Mouse (Mus musculus) forebrain, embryonic 10.5 days (tissue): ENCODE results near the gene Fam129a. TPM values are rescaled to one million over a fixed set of nuclear protein-coding genes. Genes with fewer than 3 reads are reported as not detected.

Experiments used
- DNase-seq: peaks from one replicate; pipeline ENCODE4 v3.0.0-alpha.2; 2017; ENCODE audit warnings: low spot score; ENCODE audit errors: extremely low spot score
- H3K27ac ChIP-seq: fragments of 300-500 bp; sonication (generic); 2 replicates; pipeline ENCODE4 v1.5.1; 2016; ENCODE audit warnings: mild to moderate bottlenecking
- H3K27me3 ChIP-seq: fragments of 300-500 bp; sonication (generic); 2 replicates; pipeline ENCODE4 v1.6.1; 2016; ENCODE audit warnings: mild to moderate bottlenecking; ENCODE audit not compliant: poor library complexity, severe bottlenecking
- H3K36me3 ChIP-seq: fragments of 300-500 bp; sonication (generic); replicated peaks from 2 replicates; pipeline ENCODE4 v1.6.1; 2016; ENCODE audit warnings: mild to moderate bottlenecking, moderate library complexity
- H3K4me1 ChIP-seq: fragments of 300-500 bp; sonication (generic); 2 replicates; pipeline ENCODE4 v1.6.1; 2016
- H3K4me3 ChIP-seq: fragments of 300-500 bp; sonication (generic); 2 replicates; pipeline ENCODE4 v1.5.1; 2016; ENCODE audit warnings: mild to moderate bottlenecking, moderate library complexity
- H3K9me3 ChIP-seq: fragments of 300-500 bp; sonication (generic); 2 replicates; pipeline ENCODE4 v1.6.1; 2016; ENCODE audit warnings: mild to moderate bottlenecking, moderate library complexity
- WGBS: fragments of 180-500 bp; shearing (Covaris S2); methylation state at CpG from one replicate; pipeline ENCODE4 v1.1.7; 2016; 5-methylcytosine and 5-hydroxymethylcytosine counted together
- polyA plus RNA-seq: library from polyadenylated mRNA; unstranded; fragments of >200 nt; fragmentation: Nextera tagmentation; extraction: Ambion mirVana; gene quantifications from 2 replicates; pipeline ENCODE4 v1.2.1, GENCODE M21; 2016

Fam129a gene
- 0.46 and 0.59 TPM in 2 replicates for polyA plus RNA-seq

- H3K27ac ChIP-seq: peak within 1 kb of the TSS; percentile 41; the same call in 1 of the 2 replicates
- no peaks in the 10 kb centered on the region for H3K36me3 ChIP-seq
- DNase-seq: peak; percentile 47
- H3K27me3 ChIP-seq: peaks cover 53% of the 10 kb centered on the region
- peak within 1 kb of the TSS; percentile 51 for H3K4me3 ChIP-seq
- peaks cover 22% of the 10 kb centered on the region for H3K4me1 ChIP-seq
- no peaks in the 10 kb centered on the region for H3K9me3 ChIP-seq
- WGBS: 4% methylated on average over 46 of the region's 46 CpGs
These were observed at the start of gene Fam129a for GRCm38 (mm10) chr1:151570981-151571837. Fam129a (plus strand) TSS chr1:151571186.

- WGBS: 82% methylated on average over 3 of the region's 3 CpGs
- 0 out of 2 replicates have a peak, but pooled peaks cover 4% of the 10 kb centered on the region for H3K9me3 ChIP-seq
- H3K36me3 ChIP-seq: no peaks in the 10 kb centered on the region
- DNase-seq: no peak
- no peaks in the 10 kb centered on the region for H3K4me1 ChIP-seq
- no peak overlapping the region for H3K4me3 ChIP-seq
- H3K27ac ChIP-seq: no peak overlapping the region
- H3K27me3 ChIP-seq: no peaks in the 10 kb centered on the region
These were observed 44.3 kb upstream of the Fam129a start for GRCm38 (mm10) chr1:151526701-151527100.

- H3K4me1 ChIP-seq: no peaks in the 10 kb centered on the region
- H3K4me3 ChIP-seq: no peak overlapping the region
- no peaks in the 10 kb centered on the region for H3K36me3 ChIP-seq
- DNase-seq: no peak
- WGBS: 71% methylated on average over 6 of the region's 6 CpGs
- no peaks in the 10 kb centered on the region for H3K27me3 ChIP-seq
- no peaks in the 10 kb centered on the region for H3K9me3 ChIP-seq
- H3K27ac ChIP-seq: no peak overlapping the region
These were observed 27.0 kb upstream of the Fam129a start for GRCm38 (mm10) chr1:151543796-151544477.

- Histone ChIP-seq H3K36me3 (no peaks in the 10 kb centered on the region), H3K4me3 (no peak overlapping the region), H3K27ac (no peak overlapping the region), H3K4me1 (no peaks in the 10 kb centered on the region), H3K9me3 (no peaks in the 10 kb centered on the region), H3K27me3 (no peaks in the 10 kb centered on the region)
- no peak for DNase-seq
- 87% methylated on average over 3 of the region's 3 CpGs for WGBS
These were observed 26.4 kb upstream of the Fam129a start for GRCm38 (mm10) chr1:151544581-151544980.

- Histone ChIP-seq H3K4me3 (no peak overlapping the region), H3K27ac (no peak overlapping the region), H3K27me3 (no peaks in the 10 kb centered on the region), H3K4me1 (no peaks in the 10 kb centered on the region), H3K9me3 (no peaks in the 10 kb centered on the region), H3K36me3 (no peaks in the 10 kb centered on the region)
- DNase-seq: no peak
- WGBS: 86% methylated on average over 7 of the region's 7 CpGs
These were observed 25.4 kb upstream of the Fam129a start for GRCm38 (mm10) chr1:151545571-151545970.

- WGBS: 88% methylated on average over 8 of the region's 8 CpGs
- H3K4me3 ChIP-seq: no peak overlapping the region
These were observed 21.9 kb upstream of the Fam129a start for GRCm38 (mm10) chr1:151548896-151549610.

GRCm38 (mm10) chr1:151549794-151550193 is 21.2 kb upstream of the Fam129a start:
- 82% methylated on average over 7 of the region's 7 CpGs for WGBS
- H3K9me3 ChIP-seq: no peaks in the 10 kb centered on the region
- DNase-seq: no peak
- H3K27me3 ChIP-seq: no peaks in the 10 kb centered on the region
- H3K27ac ChIP-seq: no peak overlapping the region
- no peak overlapping the region for H3K4me3 ChIP-seq
- H3K36me3 ChIP-seq: no peaks in the 10 kb centered on the region
- peaks cover 9% of the 10 kb centered on the region for H3K4me1 ChIP-seq

More at GRCm38 (mm10) chr1:151548896-151549610, 21.9 kb upstream of the Fam129a start:
- Histone ChIP-seq H3K9me3 (no peaks in the 10 kb centered on the region), H3K4me1 (peaks cover 9% of the 10 kb centered on the region), H3K27me3 (no peaks in the 10 kb centered on the region), H3K27ac (no peak overlapping the region), H3K36me3 (no peaks in the 10 kb centered on the region)
- DNase-seq: no peak

GRCm38 (mm10) chr1:151550587-151551479 is 20.2 kb upstream of the Fam129a start:
- no peak overlapping the region for H3K4me3 ChIP-seq
- peaks cover 9% of the 10 kb centered on the region for H3K4me1 ChIP-seq
- DNase-seq: no peak
- no peaks in the 10 kb centered on the region for H3K9me3 ChIP-seq
- no peaks in the 10 kb centered on the region for H3K36me3 ChIP-seq
- no peak overlapping the region for H3K27ac ChIP-seq
- H3K27me3 ChIP-seq: no peaks in the 10 kb centered on the region
- 52% methylated on average over 19 of the region's 19 CpGs for WGBS

- H3K4me1 ChIP-seq: no peaks in the 10 kb centered on the region
- no peaks in the 10 kb centered on the region for H3K36me3 ChIP-seq
- no peak overlapping the region for H3K27ac ChIP-seq
- no peaks in the 10 kb centered on the region for H3K9me3 ChIP-seq
- no peak overlapping the region for H3K4me3 ChIP-seq
- H3K27me3 ChIP-seq: no peaks in the 10 kb centered on the region
- 71% methylated on average over 11 of the region's 11 CpGs for WGBS
- DNase-seq: no peak
These were observed 10.4 kb upstream of the Fam129a start for GRCm38 (mm10) chr1:151560536-151560935.

GRCm38 (mm10) chr1:151563401-151563800 is 7.6 kb upstream of the Fam129a start:
- WGBS: 75% methylated on average over 5 of the region's 5 CpGs
- H3K27ac ChIP-seq: no peak overlapping the region
- H3K36me3 ChIP-seq: no peaks in the 10 kb centered on the region
- no peaks in the 10 kb centered on the region for H3K27me3 ChIP-seq
- no peaks in the 10 kb centered on the region for H3K9me3 ChIP-seq
- no peaks in the 10 kb centered on the region for H3K4me1 ChIP-seq
- H3K4me3 ChIP-seq: no peak overlapping the region
- no peak for DNase-seq

GRCm38 (mm10) chr1:151563893-151564292 is 7.1 kb upstream of the Fam129a start:
- H3K27ac ChIP-seq: no peak overlapping the region
- 54% methylated on average over 6 of the region's 6 CpGs for WGBS
- H3K4me3 ChIP-seq: no peak overlapping the region
- no peaks in the 10 kb centered on the region for H3K36me3 ChIP-seq
- peaks cover 4% of the 10 kb centered on the region for H3K27me3 ChIP-seq
- H3K4me1 ChIP-seq: no peaks in the 10 kb centered on the region
- DNase-seq: no peak
- no peaks in the 10 kb centered on the region for H3K9me3 ChIP-seq

- peak; percentile 70 for DNase-seq
- Histone ChIP-seq H3K4me1 (no peaks in the 10 kb centered on the region), H3K36me3 (no peaks in the 10 kb centered on the region), H3K27me3 (peaks cover 9% of the 10 kb centered on the region), H3K4me3 (no peak overlapping the region), H3K9me3 (no peaks in the 10 kb centered on the region), H3K27ac (no peak overlapping the region)
- WGBS: 16% methylated on average over 12 of the region's 12 CpGs
These were observed 6.6 kb upstream of the Fam129a start for GRCm38 (mm10) chr1:151564377-151564776.
